Mouse (Mus musculus) adrenal gland, postnatal 14 days (tissue): Measurements from ENCODE around the gene Mtif2. TPM values are rescaled to one million over a fixed set of nuclear protein-coding genes. Genes with fewer than 3 reads are reported as not detected.

ENCODE experiments used
- DNase-seq: peaks from one replicate; pipeline ENCODE4 v3.0.0; 2021; ENCODE audit warnings: mixed read lengths
- total RNA-seq: library from RNA; stranded (reverse); gene quantifications from 2 replicates; pipeline ENCODE4 v1.2.3, GENCODE M21; 2021

Gene Mtif2
- total RNA-seq, 1 experiment from 2014 or later, result 57.0 TPM

DNA sequence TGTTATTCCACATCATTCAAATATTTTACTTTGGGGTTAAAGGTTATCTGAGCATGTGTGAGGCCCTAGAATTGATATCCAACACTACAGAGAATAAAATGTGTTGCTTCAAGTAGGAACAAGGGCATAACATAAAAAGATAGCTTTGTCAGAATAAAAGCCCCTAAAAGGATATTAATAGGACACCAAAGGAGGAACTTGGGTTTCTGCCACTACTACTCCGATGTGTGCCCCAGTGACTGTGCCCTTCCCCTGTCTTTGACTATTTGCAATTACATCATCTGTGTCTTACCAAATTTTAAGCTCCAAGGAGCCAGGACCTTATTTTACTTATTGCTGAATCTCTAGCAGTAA is 23.2 kb downstream of the Mtif2 start:
- no peak for DNase-seq

DNA sequence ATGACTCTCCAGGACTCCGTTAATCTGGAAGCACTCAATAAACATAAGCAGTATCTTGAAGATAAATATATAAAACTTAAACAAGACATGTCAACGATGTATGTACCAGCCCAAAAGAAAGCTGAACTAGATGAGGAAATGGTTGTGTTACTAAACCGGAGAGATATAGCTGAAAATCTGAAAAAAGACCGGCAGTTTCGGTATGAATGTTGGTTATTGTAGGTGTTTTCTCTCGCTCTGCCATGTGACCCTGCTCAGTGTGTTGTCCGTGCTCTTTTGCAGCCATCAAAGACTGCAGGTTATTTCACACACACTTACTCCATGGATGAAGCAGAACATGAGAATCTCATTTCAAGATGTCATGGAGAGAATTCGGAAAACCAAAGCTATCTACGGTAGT is 34.2 kb downstream of the Mtif2 start:
- no peak for DNase-seq

DNA sequence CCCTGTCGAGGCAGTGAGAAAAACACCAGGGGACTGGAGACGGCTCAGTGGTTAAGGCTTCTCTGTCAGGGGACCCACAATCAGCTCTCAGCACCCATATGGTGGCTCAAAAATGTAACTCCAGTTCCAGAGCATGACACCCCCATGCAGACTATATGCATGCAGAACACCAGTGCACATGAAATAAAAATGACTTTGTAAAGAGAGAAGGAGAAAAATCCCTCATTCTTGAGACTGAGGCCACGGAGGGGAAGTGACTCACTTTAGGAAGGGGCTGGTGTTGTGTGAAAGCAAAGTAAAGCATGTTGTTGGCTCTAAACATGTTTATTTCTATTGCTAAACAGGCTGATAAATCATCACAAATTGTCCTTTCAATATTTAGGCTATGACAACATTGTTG is 34.8 kb downstream of the Mtif2 start:
- no peak for DNase-seq

DNA sequence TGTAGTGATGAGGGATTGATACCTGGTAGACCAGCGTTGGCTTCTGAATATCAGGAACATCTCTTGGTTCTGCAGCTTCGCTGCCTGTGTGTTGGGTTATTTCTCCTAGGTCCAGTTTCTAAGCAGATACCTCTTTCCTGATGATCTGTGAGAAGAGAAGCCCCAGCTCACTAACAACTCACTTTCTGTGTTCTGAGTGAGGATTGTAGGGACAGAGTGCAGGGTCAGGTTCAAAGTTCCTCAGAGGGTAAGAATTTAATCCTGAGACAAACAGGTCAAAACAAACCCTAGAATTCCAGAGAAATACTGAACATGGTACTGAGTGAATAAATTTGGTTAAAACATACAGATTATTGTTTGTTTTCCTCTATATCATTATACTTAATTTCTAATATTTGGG is 37.2 kb downstream of the Mtif2 start:
- no peak for DNase-seq

DNA sequence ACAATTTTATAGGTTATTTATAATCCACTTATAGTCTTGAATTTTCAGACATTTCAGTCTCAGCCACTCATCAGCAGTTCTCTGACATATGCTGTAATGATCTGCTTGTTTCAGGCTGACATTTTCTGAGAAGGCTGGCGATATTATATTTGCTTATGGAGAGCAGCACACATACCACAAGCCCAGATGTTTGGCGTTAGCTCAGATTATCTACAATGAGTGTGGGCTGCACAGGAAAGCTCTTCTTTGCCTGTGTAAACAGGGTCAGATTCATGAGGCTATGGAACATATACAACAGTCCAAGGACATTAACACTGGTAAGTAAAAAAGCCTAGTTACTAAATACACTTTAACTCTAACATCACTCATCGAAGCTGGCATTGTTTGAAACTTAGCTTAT is 45.3 kb downstream of the Mtif2 start:
- DNase-seq, result no peak

DNA sequence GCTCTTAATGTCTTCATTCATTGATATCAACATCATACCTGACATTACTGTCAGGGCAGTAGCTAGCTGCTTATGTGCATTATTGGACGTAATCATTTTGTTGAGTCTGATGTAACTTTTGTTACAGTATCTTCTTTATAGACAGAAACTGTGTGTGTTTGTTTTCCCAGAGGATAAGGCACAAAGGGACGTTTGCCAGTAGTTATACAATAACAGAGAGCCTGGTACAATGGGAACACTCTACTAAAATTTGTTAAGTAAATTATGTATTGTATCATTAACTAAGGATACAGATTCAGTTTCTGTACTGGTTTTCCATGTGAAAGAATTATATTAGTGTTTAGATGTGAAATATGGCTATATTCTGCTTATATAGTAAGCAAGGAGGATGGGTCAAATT is 46.4 kb downstream of the Mtif2 start:
- DNase-seq, result no peak

DNA sequence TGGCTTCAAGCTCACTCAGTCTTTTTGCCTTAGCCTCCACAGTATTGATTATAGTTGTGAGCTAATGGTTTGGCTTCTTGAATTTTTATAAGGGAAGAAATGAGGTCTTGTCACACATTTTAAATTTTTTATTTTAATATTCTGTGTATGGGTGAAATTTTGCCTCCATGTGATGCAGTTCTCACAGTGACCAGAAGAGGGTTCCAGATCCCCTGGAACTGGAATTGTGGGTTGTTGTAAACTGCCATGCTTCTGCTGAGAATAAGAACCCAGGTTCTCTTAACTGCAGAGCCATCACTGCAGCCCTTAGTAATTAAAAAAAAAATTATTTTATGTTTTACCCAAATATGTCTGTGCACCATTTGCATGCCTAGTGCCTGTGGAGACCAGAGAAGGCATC is 53.4 kb downstream of the Mtif2 start:
- peak; percentile 15 for DNase-seq

Other genes starting within 250 kb of the Mtif2 start
- gene Ccdc88a, start 152.8 kb upstream of the Mtif2 start, total RNA-seq, result 19.9 and 24.4 TPM in 2 replicates
- 22.1 and 23.1 TPM in 2 replicates for gene Prorsd1, start 11.4 kb upstream of the Mtif2 start, total RNA-seq
- 0.26 and 0.30 TPM in 2 replicates for gene Clhc1, start 21.5 kb downstream of the Mtif2 start, total RNA-seq
- 758 and 928 TPM in 2 replicates for gene Rps27a, start 21.7 kb downstream of the Mtif2 start, total RNA-seq
- gene Rtn4, start 166.5 kb downstream of the Mtif2 start, total RNA-seq, result 304 and 307 TPM in 2 replicates